Mouse (Mus musculus): ENCODE data around the gene Casp8. TPM values are rescaled to one million over a fixed set of nuclear protein-coding genes. Genes with fewer than 3 reads are reported as not detected.

Gene Casp8
- polyA plus RNA-seq, 1 experiment from 2014 or later: 41.3 TPM

Other genes starting within 250 kb of the Casp8 start
- gene Fam126b, start 209.1 kb upstream of the Casp8 start, polyA plus RNA-seq (2014; fragmentation: Nextera tagmentation; extraction: Ambion mirVana): 6.1 and 9.6 TPM in 2 replicates
- gene Ndufb3, start 209.0 kb upstream of the Casp8 start, polyA plus RNA-seq (2014; fragmentation: Nextera tagmentation; extraction: Ambion mirVana): 174 and 250 TPM in 2 replicates
- not detected in 2 replicates for gene Als2cr12, start 99.4 kb upstream of the Casp8 start, polyA plus RNA-seq (2014; fragmentation: Nextera tagmentation; extraction: Ambion mirVana)
- 34.0 and 39.6 TPM in 2 replicates for gene Cflar, start 83.9 kb upstream of the Casp8 start, polyA plus RNA-seq (2014; fragmentation: Nextera tagmentation; extraction: Ambion mirVana)
- gene Trak2, start 178.1 kb downstream of the Casp8 start, polyA plus RNA-seq (2014; fragmentation: Nextera tagmentation; extraction: Ambion mirVana): 8.2 and 15.7 TPM in 2 replicates
- 24.1 and 24.9 TPM in 2 replicates for gene Stradb, start 178.1 kb downstream of the Casp8 start, polyA plus RNA-seq (2014; fragmentation: Nextera tagmentation; extraction: Ambion mirVana)

All from kidney, embryonic 14.5 days (tissue).